Comparison of ENCODE assay signal across 11 mouse cellular contexts in the genomic region with DNA sequence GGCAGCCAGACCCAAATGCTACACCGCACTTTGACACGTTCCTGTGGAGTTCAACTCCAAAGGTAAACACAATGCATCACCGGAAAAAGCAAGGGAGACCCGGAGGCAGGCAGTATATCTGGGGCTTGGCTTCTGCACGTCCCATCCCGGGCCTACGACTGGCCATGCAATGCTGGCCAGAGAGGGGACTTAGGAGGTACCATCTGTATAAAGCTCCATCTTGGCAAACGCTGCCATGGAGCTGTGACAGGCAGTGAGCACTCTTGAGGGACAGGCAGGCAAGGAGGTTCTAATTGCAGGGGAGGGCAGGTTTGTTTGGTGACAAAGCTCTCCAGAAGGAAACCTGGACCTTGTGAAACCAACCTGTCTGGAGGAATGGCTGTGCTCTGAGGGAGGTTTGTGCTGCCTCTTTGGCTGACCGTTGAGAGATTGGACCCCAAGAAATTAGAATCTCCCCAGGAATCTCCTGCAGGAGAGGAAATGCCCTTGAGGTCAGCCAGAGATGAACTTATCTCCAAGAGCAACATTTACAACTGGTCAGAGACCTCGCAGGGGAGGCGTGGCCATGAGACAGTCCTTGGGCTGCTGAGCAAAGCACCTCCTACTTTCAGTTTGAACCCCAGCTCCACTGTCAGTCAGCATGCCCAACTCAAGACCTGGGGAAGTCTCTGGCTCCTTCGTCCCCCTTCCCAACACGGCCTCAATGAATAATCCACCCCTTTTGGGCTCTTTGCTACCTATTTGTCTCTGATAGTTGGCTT.
DNase-seq lines count a peak whose midpoint lies in the region; ATAC-seq lines count a peak whose summit lies in the region.
"Had no signal": no experiment of that assay in that cellular context is flagged by ENCODE, and none has a peak within 500 bp of the region (broad histone marks: within the 10 kb centered on the region; RNA-seq: fewer than 3 reads in every experiment).

No protein-coding gene starts in this region.

- peaks cover 44% of the 10 kb centered on the region for H3K4me1 ChIP-seq in kidney, embryonic 15.5 days
- H3K4me1 ChIP-seq in liver, embryonic 15.5 days (replicated peaks): peaks cover 64% of the 10 kb centered on the region
- H3K4me1 ChIP-seq in embryonic facial prominence, embryonic 10.5 days: peaks cover 66% of the 10 kb centered on the region

- WGBS in kidney, embryonic 15.5 days: 46% methylated on average over 13 of the region's 13 CpGs
- 55% methylated on average over 13 of the region's 13 CpGs for WGBS in liver, embryonic 15.5 days (ENCODE audit: insufficient replicate concordance)
- 81% methylated on average over 13 of the region's 13 CpGs for whole genome bisulfite sequencing in embryonic facial prominence, embryonic 10.5 days

- H3K9ac ChIP-seq in kidney, embryonic 15.5 days: no peak overlapping the region
- H3K9ac ChIP-seq in liver, embryonic 15.5 days: no peak overlapping the region

- DNase-seq in kidney, adult 11 months: peak; percentile 36
- peak; percentile 56 for DNase-seq in adrenal gland, postnatal 25 days
- DNase-seq in frontal cortex, postnatal 10 days (ENCODE audit: low spot score in 2 of 2): no peak
- no peak for DNase-seq in thymus, adult 18-20 months
- DNase-seq in embryonic facial prominence, embryonic 10.5 days (ENCODE audit: low spot score): no peak
- DNase-seq: right cerebral cortex, postnatal 14 days had no signal

- no peak overlapping the region for H3K27ac ChIP-seq in kidney, embryonic 15.5 days
- peak overlapping the region; percentile 34; the same call in 1 of the 2 replicates for H3K27ac ChIP-seq in liver, embryonic 15.5 days (replicated peaks)
- H3K27ac ChIP-seq in embryonic facial prominence, embryonic 10.5 days (replicated peaks): no peak overlapping the region
- H3K27ac ChIP-seq: layer of hippocampus, adult 2 months had no signal

- no peaks in the 10 kb centered on the region for H3K27me3 ChIP-seq in kidney, embryonic 15.5 days
- no peaks in the 10 kb centered on the region for H3K27me3 ChIP-seq in liver, embryonic 15.5 days
- peaks cover 11% of the 10 kb centered on the region; the same call in 1 of the 2 replicates for H3K27me3 ChIP-seq in embryonic facial prominence, embryonic 10.5 days (replicated peaks; ENCODE audit: low read depth, poor library complexity, severe bottlenecking)

- no peaks in the 10 kb centered on the region for H3K9me3 ChIP-seq in kidney, embryonic 15.5 days (replicated peaks)
- no peaks in the 10 kb centered on the region for H3K9me3 ChIP-seq in liver, embryonic 15.5 days (replicated peaks)
- H3K9me3 ChIP-seq in embryonic facial prominence, embryonic 10.5 days: no peaks in the 10 kb centered on the region

- ATAC-seq in kidney, embryonic 15.5 days (replicated peaks; ENCODE audit: low FRiP score): no peak
- ATAC-seq in common myeloid progenitor, adult 5-6 weeks (replicated peaks; ENCODE audit: low read depth, poor library complexity, severe bottlenecking): peak; percentile 36; the same call in 1 of the 2 replicates
- ATAC-seq in liver, embryonic 15.5 days (ENCODE audit: insufficient read depth): no peak
- ATAC-seq: CD4-positive, CD25-positive, alpha-beta regulatory T cell, adult 4 months had no signal

- H3K4me3 ChIP-seq in kidney, embryonic 15.5 days (replicated peaks): no peak overlapping the region
- H3K4me3 ChIP-seq in liver, embryonic 15.5 days (replicated peaks): no peak overlapping the region
- H3K4me3 ChIP-seq in embryonic facial prominence, embryonic 10.5 days: no peak overlapping the region
- H3K4me3 ChIP-seq: layer of hippocampus, adult 2 months had no signal

- H3K36me3 ChIP-seq in kidney, embryonic 15.5 days: peaks cover 16% of the 10 kb centered on the region
- H3K36me3 ChIP-seq in liver, embryonic 15.5 days (replicated peaks): peaks cover 98% of the 10 kb centered on the region
- peaks cover 12% of the 10 kb centered on the region for H3K36me3 ChIP-seq in embryonic facial prominence, embryonic 10.5 days (replicated peaks)

- no peak overlapping the region for H3K4me2 ChIP-seq in kidney, embryonic 15.5 days
- H3K4me2 ChIP-seq in liver, embryonic 15.5 days: no peak overlapping the region

Comparison
In these comparisons a context has a peak if more than half of its experiments do, and no peak if none do; other contexts are left out.
1. DNase-seq: peak in kidney, adult 11 months (single experiment) and adrenal gland, postnatal 25 days (single experiment); none in frontal cortex, postnatal 10 days (0 of 2), thymus, adult 18-20 months (0 of 2) and embryonic facial prominence, embryonic 10.5 days (single experiment).